Mouse (Mus musculus) limb, embryonic 14.5 days (tissue): ENCODE results near the gene Glis2. TPM values are rescaled to one million over a fixed set of nuclear protein-coding genes. Genes with fewer than 3 reads are reported as not detected.

ENCODE experiments used
- ATAC-seq: fragments of 200-750 bp; cut with Nextera tagmentation; 2 replicates; pipeline ENCODE4 v1.8.0; 2017; ENCODE audit warnings: low read depth, moderate number of reproducible peaks, moderate TSS enrichment; ENCODE audit not compliant: low FRiP score
- DNase-seq: peaks from one replicate; pipeline ENCODE4 v3.0.0-alpha.2; 2015; ENCODE audit warnings: low spot score
- H3K27ac ChIP-seq: fragments of 300-500 bp; sonication (generic); replicated peaks from 2 replicates; pipeline ENCODE4 v1.5.1; 2014; ENCODE audit warnings: low read depth, mild to moderate bottlenecking, low read length, moderate library complexity, mixed read lengths
- H3K27me3 ChIP-seq: fragments of 300-500 bp; sonication (generic); 2 replicates; pipeline ENCODE4 v1.6.1; 2014; ENCODE audit warnings: low read length, mixed read lengths; ENCODE audit not compliant: control insufficient read depth, insufficient read depth
- H3K36me3 ChIP-seq: fragments of 300-500 bp; sonication (generic); 2 replicates; pipeline ENCODE4 v1.6.1; 2014; ENCODE audit warnings: mild to moderate bottlenecking, low read length, moderate library complexity, mixed read lengths; ENCODE audit not compliant: control insufficient read depth, insufficient read depth
- H3K4me1 ChIP-seq: fragments of 300-500 bp; sonication (generic); 2 replicates; pipeline ENCODE4 v1.6.1; 2014; ENCODE audit warnings: antibody characterized with exemption, low read length, mixed read lengths; ENCODE audit not compliant: control insufficient read depth, insufficient read depth
- H3K4me2 ChIP-seq: fragments of 300-500 bp; sonication (generic); replicated peaks from 2 replicates; pipeline ENCODE4 v1.6.1; 2014; ENCODE audit warnings: low read depth, mild to moderate bottlenecking, low read length, moderate library complexity; ENCODE audit not compliant: severe bottlenecking
- H3K4me3 ChIP-seq: fragments of 300-500 bp; sonication (generic); replicated peaks from 2 replicates; pipeline ENCODE4 v1.5.1; 2014; ENCODE audit warnings: low read length
- H3K9ac ChIP-seq: fragments of 300-500 bp; sonication (generic); 2 replicates; pipeline ENCODE4 v1.6.1; 2014; ENCODE audit warnings: mild to moderate bottlenecking, low read depth, low read length, moderate library complexity; ENCODE audit not compliant: severe bottlenecking
- H3K9me3 ChIP-seq: fragments of 300-500 bp; sonication (generic); 2 replicates; pipeline ENCODE4 v1.6.1; 2016; ENCODE audit warnings: low read length; ENCODE audit not compliant: control insufficient read depth
- POLR2A ChIP-seq: fragments of 200-500 bp; IDR thresholded peaks from 2 replicates; pipeline ENCODE4 v1.8.0; 2012; ENCODE audit warnings: inconsistent platforms, mild to moderate bottlenecking, moderate library complexity, borderline replicate concordance; ENCODE audit not compliant: insufficient read depth, insufficient read length; ENCODE audit errors: extremely low read depth
- WGBS: fragments of 180-500 bp; shearing (Covaris S2); extraction: QIAGEN DNeasy Blood & Tissue Kit; methylation state at CpG from one replicate; pipeline ENCODE4 v1.1.7; 2014; 5-methylcytosine and 5-hydroxymethylcytosine counted together
- polyA plus RNA-seq, 2 experiments: library from polyadenylated mRNA; depleted of rRNA in 1 of 2; stranded (reverse) in 1 of 2; unstranded in 1 of 2; fragments of >200 nt; fragmentation: Nextera tagmentation in 1 of 2; extraction: Ambion mirVana in 1 of 2; gene quantifications; 2 replicates each; pipeline versions ENCODE4 v1.2.1 to v1.2.3; 2012 to 2014

Gene Glis2
- polyA plus RNA-seq, 2 experiments = 45.9 to 83.8 TPM

GRCm38 (mm10) chr16:4649692-4650091 lies 55.2 kb downstream of the Glis2 start:
- no peaks in the 10 kb centered on the region for H3K27me3 ChIP-seq
- no peak for TF ChIP-seq POLR2A
- H3K4me2 ChIP-seq = no peak overlapping the region
- H3K4me3 ChIP-seq = no peak overlapping the region
- 0 out of 2 replicates have a peak overlapping the region, but pooled peaks have one; percentile 4 for H3K27ac ChIP-seq
- DNase-seq (no peak), ATAC-seq (no peak)
- H3K9ac ChIP-seq = 0 out of 2 replicates have a peak overlapping the region, but pooled peaks have one; percentile 3
- H3K4me1 ChIP-seq = peaks cover 76% of the 10 kb centered on the region
- WGBS = 84% methylated on average over 11 of the region's 11 CpGs
- H3K36me3 ChIP-seq = peaks cover 77% of the 10 kb centered on the region
- no peaks in the 10 kb centered on the region for H3K9me3 ChIP-seq

GRCm38 (mm10) chr16:4650161-4650560 lies 55.6 kb downstream of the Glis2 start:
- no peaks in the 10 kb centered on the region for H3K9me3 ChIP-seq
- peak overlapping the region; percentile 4; the same call in 1 of the 2 replicates for H3K27ac ChIP-seq
- peaks cover 73% of the 10 kb centered on the region for H3K36me3 ChIP-seq
- H3K4me3 ChIP-seq = no peak overlapping the region
- H3K27me3 ChIP-seq = no peaks in the 10 kb centered on the region
- WGBS = 82% methylated on average over 3 of the region's 3 CpGs
- no peak overlapping the region for H3K4me2 ChIP-seq
- H3K9ac ChIP-seq = 0 out of 2 replicates have a peak overlapping the region, but pooled peaks have one; percentile 3
- no peak for ATAC-seq
- no peak for TF ChIP-seq POLR2A
- no peak for DNase-seq
- H3K4me1 ChIP-seq = peaks cover 81% of the 10 kb centered on the region

GRCm38 (mm10) chr16:4651081-4651480 lies 56.6 kb downstream of the Glis2 start:
- Histone ChIP-seq H3K4me2 (0 out of 2 replicates have a peak overlapping the region, but pooled peaks have one; percentile 31), H3K9ac (peak overlapping the region; percentile 38; the same call in 1 of the 2 replicates), H3K27ac (peak overlapping the region; percentile 94), H3K4me3 (no peak overlapping the region), H3K36me3 (peaks cover 70% of the 10 kb centered on the region), H3K4me1 (peaks cover 84% of the 10 kb centered on the region), H3K27me3 (no peaks in the 10 kb centered on the region), H3K9me3 (no peaks in the 10 kb centered on the region)
- TF ChIP-seq POLR2A = no peak
- no peak for ATAC-seq
- no peak for DNase-seq
- 59% methylated on average over 1 of the region's 1 CpGs for WGBS

GRCm38 (mm10) chr16:4651624-4652023 lies 57.1 kb downstream of the Glis2 start:
- H3K4me1 ChIP-seq = peaks cover 84% of the 10 kb centered on the region
- H3K36me3 ChIP-seq = peaks cover 67% of the 10 kb centered on the region
- 18% methylated on average over 7 of the region's 7 CpGs for WGBS
- H3K27ac ChIP-seq = peak overlapping the region; percentile 94
- ATAC-seq (peak; percentile 84), DNase-seq (peak; percentile 86)
- no peaks in the 10 kb centered on the region for H3K27me3 ChIP-seq
- peak overlapping the region; percentile 31; the same call in 1 of the 2 replicates for H3K4me2 ChIP-seq
- H3K4me3 ChIP-seq = 0 out of 2 replicates have a peak overlapping the region, but pooled peaks have one; percentile 4
- no peak for TF ChIP-seq POLR2A
- peak overlapping the region; percentile 38 for H3K9ac ChIP-seq
- no peaks in the 10 kb centered on the region for H3K9me3 ChIP-seq

GRCm38 (mm10) chr16:4652707-4653416 lies 58.3 kb downstream of the Glis2 start:
- Histone ChIP-seq H3K9ac (no peak overlapping the region), H3K4me3 (no peak overlapping the region), H3K36me3 (peaks cover 57% of the 10 kb centered on the region), H3K4me1 (peaks cover 84% of the 10 kb centered on the region), H3K9me3 (no peaks in the 10 kb centered on the region), H3K27ac (peak overlapping the region; percentile 94), H3K4me2 (0 out of 2 replicates have a peak overlapping the region, but pooled peaks have one; percentile 1), H3K27me3 (no peaks in the 10 kb centered on the region)
- DNase-seq (no peak), ATAC-seq (no peak)
- 34% methylated on average over 4 of the region's 4 CpGs for WGBS
- no peak for TF ChIP-seq POLR2A
